19 mouse cellular contexts compared by ENCODE assay signal in the genomic region with DNA sequence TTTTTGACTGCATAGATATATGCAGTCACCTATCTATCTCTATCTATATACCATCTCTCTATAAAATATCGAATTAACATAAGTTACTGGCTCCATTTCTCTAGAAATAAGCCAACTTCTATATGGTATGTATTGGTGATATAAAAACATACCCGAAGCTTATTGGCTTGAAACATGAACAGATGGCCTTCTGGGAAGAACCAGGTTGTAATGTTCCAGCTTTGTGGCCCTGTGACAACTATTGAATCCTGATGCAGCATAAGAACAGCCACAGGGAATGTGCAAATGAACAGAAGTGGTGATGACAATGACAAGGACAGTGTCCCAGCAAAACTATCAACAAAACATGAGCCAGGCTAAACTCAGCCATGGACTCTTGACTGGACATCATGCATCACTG.
"Had no signal": no experiment of that assay in that cellular context is flagged by ENCODE, and none has a peak within 500 bp of the region (broad histone marks: within the 10 kb centered on the region; RNA-seq: fewer than 3 reads in every experiment).

No protein-coding gene starts in this region.

- H3K27ac ChIP-seq: kidney, embryonic 15.5 days; left cerebral cortex, adult 2 months; liver, embryonic 13.5 days; midbrain, embryonic 15.5 days; neural tube, embryonic 12.5 days; neural tube, embryonic 15.5 days had no signal

- H3K4me1 ChIP-seq: kidney, embryonic 15.5 days; liver, embryonic 13.5 days had no signal

- H3K4me2 ChIP-seq: kidney, embryonic 15.5 days; liver, embryonic 13.5 days; midbrain, embryonic 11.5 days; midbrain, embryonic 15.5 days; neural tube, embryonic 12.5 days; neural tube, embryonic 15.5 days had no signal

- H3K9ac ChIP-seq: kidney, embryonic 15.5 days; liver, embryonic 13.5 days; midbrain, embryonic 15.5 days; neural tube, embryonic 12.5 days; neural tube, embryonic 15.5 days had no signal

- DNase-seq: kidney, adult 11 months; kidney, adult 8-10 months; kidney, postnatal 10 days; kidney, postnatal 36 days; liver, embryonic 13.5 days; lung, adult 2 months; lung, postnatal 14 days; lung, postnatal 4 days; right cerebral cortex, adult 18-20 months; right cerebral cortex, postnatal 25 days; spleen, adult 18-20 months; thymus, adult 18-20 months; thymus, postnatal 36 days had no signal

- H3K27me3 ChIP-seq: kidney, embryonic 15.5 days; liver, embryonic 13.5 days; neural tube, embryonic 12.5 days had no signal

- H3K4me3 ChIP-seq: kidney, embryonic 15.5 days; left cerebral cortex, adult 2 months; liver, embryonic 13.5 days; midbrain, embryonic 15.5 days; neural tube, embryonic 12.5 days; neural tube, embryonic 15.5 days had no signal

- H3K9me3 ChIP-seq: kidney, embryonic 15.5 days; liver, embryonic 13.5 days; midbrain, embryonic 15.5 days; neural tube, embryonic 12.5 days; neural tube, embryonic 15.5 days had no signal

- ATAC-seq: midbrain, embryonic 15.5 days had no signal

- H3K36me3 ChIP-seq: kidney, embryonic 15.5 days; liver, embryonic 13.5 days; midbrain, embryonic 15.5 days; neural tube, embryonic 12.5 days; neural tube, embryonic 15.5 days had no signal
